Comparison of ENCODE assay signal across 14 mouse cellular contexts in genomic region chr4:43018156-43018555, GRCm38 (mm10).
"Had no signal": no experiment of that assay in that cellular context is flagged by ENCODE, and none has a peak within 500 bp of the region (broad histone marks: within the 10 kb centered on the region; RNA-seq: fewer than 3 reads in every experiment).

No protein-coding gene starts in this region.

- DNase-seq: kidney, postnatal 25 days; layer of hippocampus, adult 9-11 months; liver; lung, adult 18-20 months; lung, postnatal 10 days; lung, postnatal 4 days; midbrain, embryonic 14.5 days; right cerebral cortex, adult 18-20 months; right cerebral cortex, postnatal 14 days; right cerebral cortex, postnatal 4 days; thymus, adult 2 months; thymus, postnatal 14 days; thymus, postnatal 4 days had no signal

- ATAC-seq: liver, embryonic 12.5 days had no signal
